Mouse (Mus musculus): ENCODE data around the gene Acaa1a.

Acaa1a gene

DNA sequence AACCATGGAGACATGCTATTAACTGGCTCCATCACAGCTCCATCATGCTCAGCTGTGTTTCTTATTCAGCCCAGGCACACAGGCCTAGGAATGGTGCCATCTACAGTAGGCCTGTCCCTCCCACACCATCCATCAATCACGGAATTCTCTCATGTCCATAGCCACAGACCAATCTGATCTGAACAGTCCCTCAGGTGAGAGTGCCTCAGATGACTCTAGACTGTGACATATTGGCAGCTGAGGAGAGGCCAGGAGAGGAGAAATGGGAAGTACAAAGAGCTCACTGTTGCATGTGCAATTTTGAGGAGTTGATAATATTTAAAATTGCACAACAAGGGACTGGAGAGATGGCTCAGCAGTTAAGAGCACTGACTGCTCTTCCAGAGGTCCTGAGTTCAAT lies 55.3 kb downstream of the Acaa1a start:
- DNase-seq = no peak

Measured in kidney, postnatal 36 days (tissue).